Mouse (Mus musculus): ENCODE measurements around the gene Chchd6.

Gene Chchd6

GRCm38 (mm10) chr6:89360709-89361417 lies 234.6 kb downstream of the Chchd6 start:
- DNase-seq (ENCODE audit: low read depth, low spot score): no peak

- no peak for DNase-seq (ENCODE audit: low read depth, low spot score)
Observed at GRCm38 (mm10) chr6:89359771-89360708, 235.4 kb downstream of the Chchd6 start.

- DNase-seq (ENCODE audit: low read depth, low spot score): no peak
Observed at GRCm38 (mm10) chr6:89359192-89359591, 236.3 kb downstream of the Chchd6 start.

GRCm38 (mm10) chr6:89355661-89356060 lies 239.8 kb downstream of the Chchd6 start:
- DNase-seq (ENCODE audit: low read depth, low spot score): no peak

GRCm38 (mm10) chr6:89354726-89355125 lies 240.7 kb downstream of the Chchd6 start:
- DNase-seq (ENCODE audit: low read depth, low spot score): peak; percentile 37

GRCm38 (mm10) chr6:89354076-89354475 lies 241.4 kb downstream of the Chchd6 start:
- DNase-seq (ENCODE audit: low read depth, low spot score): no peak

GRCm38 (mm10) chr6:89353101-89353500 lies 242.4 kb downstream of the Chchd6 start:
- DNase-seq (ENCODE audit: low read depth, low spot score): no peak

- DNase-seq (ENCODE audit: low read depth, low spot score): no peak
Observed at GRCm38 (mm10) chr6:89351441-89352137, 243.9 kb downstream of the Chchd6 start.

GRCm38 (mm10) chr6:89350520-89350919 lies 244.9 kb downstream of the Chchd6 start:
- no peak for DNase-seq (ENCODE audit: low read depth, low spot score)

GRCm38 (mm10) chr6:89350037-89350515 lies 245.4 kb downstream of the Chchd6 start:
- DNase-seq (ENCODE audit: low read depth, low spot score): no peak

- no peak for DNase-seq (ENCODE audit: low read depth, low spot score)
Observed at GRCm38 (mm10) chr6:89348363-89348762, 247.1 kb downstream of the Chchd6 start.

GRCm38 (mm10) chr6:89347792-89348191 lies 247.7 kb downstream of the Chchd6 start:
- DNase-seq (ENCODE audit: low read depth, low spot score): no peak

- no peak for DNase-seq (ENCODE audit: low read depth, low spot score)
Observed at GRCm38 (mm10) chr6:89345855-89346254, 249.6 kb downstream of the Chchd6 start.

GRCm38 (mm10) chr6:89345486-89345785 lies 250.0 kb downstream of the Chchd6 start:
- no peak for DNase-seq (ENCODE audit: low read depth, low spot score)

- peak; percentile 37 for DNase-seq (ENCODE audit: low read depth, low spot score)
Observed at GRCm38 (mm10) chr6:89344613-89345485, 250.6 kb downstream of the Chchd6 start.

GRCm38 (mm10) chr6:89341981-89342380 lies 253.5 kb downstream of the Chchd6 start:
- no peak for DNase-seq (ENCODE audit: low read depth, low spot score)

GRCm38 (mm10) chr6:89339447-89339846 lies 256.0 kb downstream of the Chchd6 start:
- DNase-seq (ENCODE audit: low read depth, low spot score): no peak

- no peak for DNase-seq (ENCODE audit: low read depth, low spot score)
Observed at GRCm38 (mm10) chr6:89338733-89339132, 256.7 kb downstream of the Chchd6 start.

GRCm38 (mm10) chr6:89337574-89337973 lies 257.9 kb downstream of the Chchd6 start:
- DNase-seq (ENCODE audit: low read depth, low spot score): no peak

GRCm38 (mm10) chr6:89333964-89334702 lies 261.3 kb downstream of the Chchd6 start:
- DNase-seq (ENCODE audit: low read depth, low spot score): no peak

Data from CD4-positive, CD25-positive, alpha-beta regulatory T cell, adult 2 months (primary cell).